Mouse (Mus musculus) heart, postnatal 10 days (tissue): ENCODE results near the gene Sys1. TPM values are rescaled to one million over a fixed set of nuclear protein-coding genes. Genes with fewer than 3 reads are reported as not detected.

Experiments used
- DNase-seq, 2 experiments: peaks; one replicate each; pipeline ENCODE4 v3.0.0; 2021
- intact Hi-C: fragments of 180-260 bp; cut with DNase I; formaldehyde crosslinking; loops from one replicate; pipeline ENCODE4 v1.15.1; 2025
- total RNA-seq, 2 experiments: library from RNA; stranded (reverse); gene quantifications; 2 replicates each; pipeline ENCODE4 v1.2.3; 2021

Sys1 gene
- total RNA-seq, 2 experiments from 2014 or later, result 21.3 to 25.1 TPM

GRCm38 (mm10) chr2:164433278-164433895 is 23.4 kb upstream of the Sys1 start:
- no peak for DNase-seq
- intact Hi-C loops, result no loop called here

GRCm38 (mm10) chr2:164434681-164435080 is 22.1 kb upstream of the Sys1 start:
- intact Hi-C loops, result no loop called here

GRCm38 (mm10) chr2:164435216-164436090 is 21.3 kb upstream of the Sys1 start:
- no peak for DNase-seq
- intact Hi-C loops, result no loop called here

More at GRCm38 (mm10) chr2:164434681-164435080, 22.1 kb upstream of the Sys1 start:
- DNase-seq, result no peak

GRCm38 (mm10) chr2:164436215-164436913 is 20.4 kb upstream of the Sys1 start:
- intact Hi-C loops, result no loop called here
- no peak for DNase-seq

GRCm38 (mm10) chr2:164436961-164437360 is 19.8 kb upstream of the Sys1 start:
- intact Hi-C loops, result no loop called here

GRCm38 (mm10) chr2:164437710-164438109 is 19.1 kb upstream of the Sys1 start:
- DNase-seq, result no peak
- intact Hi-C loops, result no loop called here

More at GRCm38 (mm10) chr2:164436961-164437360, 19.8 kb upstream of the Sys1 start:
- DNase-seq, result no peak

GRCm38 (mm10) chr2:164438257-164438656 is 18.5 kb upstream of the Sys1 start:
- no peak for DNase-seq
- intact Hi-C loops, result no loop called here

GRCm38 (mm10) chr2:164439001-164439421 is 17.8 kb upstream of the Sys1 start:
- DNase-seq, result no peak
- intact Hi-C loops, result no loop called here

- intact Hi-C loops, result no loop called here
- no peak for DNase-seq
Measured at GRCm38 (mm10) chr2:164440314-164440713, 16.4 kb upstream of the Sys1 start.

GRCm38 (mm10) chr2:164441155-164441554 is 15.6 kb upstream of the Sys1 start:
- no peak for DNase-seq
- intact Hi-C loops, result no loop called here

- intact Hi-C loops, result no loop called here
- DNase-seq, result no peak
Measured at GRCm38 (mm10) chr2:164441731-164442130, 15.0 kb upstream of the Sys1 start.

- intact Hi-C loops, result no loop called here
- DNase-seq, result peak; percentile 51 to 63
Measured at GRCm38 (mm10) chr2:164442315-164443050, 14.3 kb upstream of the Sys1 start.

- intact Hi-C loops, result no loop called here
Measured at GRCm38 (mm10) chr2:164443051-164443437, 13.7 kb upstream of the Sys1 start.

GRCm38 (mm10) chr2:164443460-164444000 is 13.2 kb upstream of the Sys1 start, which contains the start of gene Sdc4:
Sdc4 (minus strand) TSS chr2:164443887.
- no peak for DNase-seq
- intact Hi-C loops, result no loop called here

More at GRCm38 (mm10) chr2:164443051-164443437, 13.7 kb upstream of the Sys1 start:
- peak; percentile 85 to 86 for DNase-seq

GRCm38 (mm10) chr2:164444701-164445100 is 12.1 kb upstream of the Sys1 start:
- intact Hi-C loops, result no loop called here
- no peak for DNase-seq

- no peak for DNase-seq
- intact Hi-C loops, result no loop called here
Measured at GRCm38 (mm10) chr2:164445399-164446085, 11.2 kb upstream of the Sys1 start.

- intact Hi-C loops, result no loop called here
Measured at GRCm38 (mm10) chr2:164446086-164446469, 10.7 kb upstream of the Sys1 start.

GRCm38 (mm10) chr2:164448140-164448539 is 8.6 kb upstream of the Sys1 start:
- intact Hi-C loops, result no loop called here
- no peak for DNase-seq

More at GRCm38 (mm10) chr2:164446086-164446469, 10.7 kb upstream of the Sys1 start:
- no peak for DNase-seq

GRCm38 (mm10) chr2:164448921-164449320 is 7.8 kb upstream of the Sys1 start:
- DNase-seq, result no peak
- intact Hi-C loops, result no loop called here
